Mouse (Mus musculus) bone marrow macrophage, adult 2 months (primary cell): ENCODE measurements around the gene Dlg3. TPM values are rescaled to one million over a fixed set of nuclear protein-coding genes. Genes with fewer than 3 reads are reported as not detected.

Experiments used
- H3K27ac ChIP-seq: 2 replicates; pipeline ENCODE4 v1.5.1; 2012; ENCODE audit warnings: low read depth, low read length; ENCODE audit not compliant: insufficient read depth
- H3K4me1 ChIP-seq: 2 replicates; pipeline ENCODE4 v1.6.1; 2012; ENCODE audit warnings: low read length; ENCODE audit not compliant: control insufficient read depth, insufficient read depth
- H3K4me3 ChIP-seq: 2 replicates; pipeline ENCODE4 v1.5.1; 2012; ENCODE audit warnings: mild to moderate bottlenecking, low read length, moderate library complexity; ENCODE audit not compliant: insufficient read depth
- CTCF ChIP-seq: IDR thresholded peaks from 2 replicates; pipeline ENCODE4 v1.5.1; 2012; ENCODE audit warnings: low read depth, mild to moderate bottlenecking, low read length, moderate library complexity
- POLR2A ChIP-seq: IDR thresholded peaks from 2 replicates; pipeline ENCODE4 v1.6.1; 2012; ENCODE audit warnings: mild to moderate bottlenecking, low read depth, low read length, borderline replicate concordance
- polyA plus RNA-seq: library from polyadenylated mRNA; stranded (reverse); fragments of >200 nt; gene quantifications from 2 replicates; pipeline ENCODE4 v1.2.4, GENCODE M21; 2012; ENCODE audit not compliant: missing spikeins, insufficient read depth, insufficient read length

Dlg3 gene
- polyA plus RNA-seq, 1 experiment: 4.1 TPM

- no peak overlapping the region for H3K4me3 ChIP-seq
Observed at GRCm38 (mm10) chrX:100825557-100825956, 58.0 kb downstream of the Dlg3 start.

GRCm38 (mm10) chrX:100832806-100833205 is 65.3 kb downstream of the Dlg3 start:
- Histone ChIP-seq H3K4me3 (no peak overlapping the region), H3K4me1 (no peaks in the 10 kb centered on the region), H3K27ac (no peak overlapping the region)
- TF ChIP-seq POLR2A (no peak), CTCF (no peak)

More at GRCm38 (mm10) chrX:100825557-100825956, 58.0 kb downstream of the Dlg3 start:
- H3K27ac ChIP-seq: no peak overlapping the region
- H3K4me1 ChIP-seq: no peaks in the 10 kb centered on the region
- TF ChIP-seq CTCF: no peak
- no peak for TF ChIP-seq POLR2A

DNA sequence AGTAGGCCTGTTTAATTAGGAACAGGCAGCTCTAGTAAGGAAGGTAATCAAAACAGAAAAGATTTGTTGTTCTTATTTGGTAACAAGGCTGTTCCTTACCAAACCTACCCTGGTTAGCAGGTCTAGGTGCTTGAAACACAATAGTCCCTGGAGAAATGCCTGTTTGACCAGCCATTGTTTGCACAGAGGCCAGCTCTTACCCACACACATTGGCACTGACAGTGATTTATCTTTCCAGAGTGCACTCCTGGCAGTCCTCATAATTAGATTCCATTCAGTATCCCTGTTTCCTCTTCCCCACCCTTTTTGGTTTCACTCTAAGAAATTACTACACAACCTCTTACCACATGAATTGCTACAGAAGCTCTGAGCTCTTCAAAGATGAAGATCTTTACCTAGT is 71.7 kb downstream of the Dlg3 start:
- H3K4me3 ChIP-seq: no peak overlapping the region
- TF ChIP-seq POLR2A (no peak), CTCF (no peak)
- no peak overlapping the region for H3K27ac ChIP-seq
- no peaks in the 10 kb centered on the region for H3K4me1 ChIP-seq

Other genes with a start within 250 kb of the Dlg3 start
- gene Dgat2l6, start 242.9 kb upstream of the Dlg3 start, polyA plus RNA-seq: not detected in 2 replicates
- gene Awat1, start 195.5 kb upstream of the Dlg3 start, polyA plus RNA-seq: not detected in 2 replicates
- gene P2ry4, start 172.9 kb upstream of the Dlg3 start, polyA plus RNA-seq: not detected in 2 replicates
- gene Arr3, start 162.2 kb upstream of the Dlg3 start, polyA plus RNA-seq: not detected in 2 replicates
- 9.0 and 13.4 TPM in 2 replicates for gene Kif4, start 142.0 kb upstream of the Dlg3 start, polyA plus RNA-seq
- gene Pdzd11, start 141.2 kb upstream of the Dlg3 start, polyA plus RNA-seq: 28.8 and 29.7 TPM in 2 replicates
- not detected in 2 replicates for gene Gdpd2, start 37.8 kb upstream of the Dlg3 start, polyA plus RNA-seq